Mouse (Mus musculus): Measurements from ENCODE around the gene Ccdc149. TPM values are rescaled to one million over a fixed set of nuclear protein-coding genes. Genes with fewer than 3 reads are reported as not detected.
A peak's percentile ranks its signal among the peaks of the same experiment; 100 is the strongest.

Ccdc149 gene
- polyA plus RNA-seq, 1 experiment, result 11.3 TPM

- no peak for TF ChIP-seq CTCF (IDR thresholded peaks at IDR 0.05; ENCODE audit: borderline replicate concordance, extremely low read depth, insufficient read depth, insufficient read length)
- TF ChIP-seq POLR2A (IDR thresholded peaks at IDR 0.05; ENCODE audit: borderline replicate concordance, extremely low read depth, insufficient read depth, insufficient read length, poor library complexity, severe bottlenecking), result no peak
- DNase-seq (ENCODE audit: low read depth), result no peak
These were observed 59.8 kb downstream of the Ccdc149 start for GRCm38 (mm10) chr5:52411567-52411966.

GRCm38 (mm10) chr5:52410197-52410596, 61.1 kb downstream of the Ccdc149 start:
- peak; percentile 25 for DNase-seq (ENCODE audit: low read depth)
- TF ChIP-seq CTCF (IDR thresholded peaks at IDR 0.05; ENCODE audit: borderline replicate concordance, extremely low read depth, insufficient read depth, insufficient read length), result no peak
- TF ChIP-seq POLR2A (IDR thresholded peaks at IDR 0.05; ENCODE audit: borderline replicate concordance, extremely low read depth, insufficient read depth, insufficient read length, poor library complexity, severe bottlenecking), result no peak

GRCm38 (mm10) chr5:52408668-52409315, 62.5 kb downstream of the Ccdc149 start:
- peak; percentile 62 for DNase-seq (ENCODE audit: low read depth)
- TF ChIP-seq CTCF (IDR thresholded peaks at IDR 0.05; ENCODE audit: borderline replicate concordance, extremely low read depth, insufficient read depth, insufficient read length) (no peak), POLR2A (IDR thresholded peaks at IDR 0.05; ENCODE audit: borderline replicate concordance, extremely low read depth, insufficient read depth, insufficient read length, poor library complexity, severe bottlenecking) (no peak)

GRCm38 (mm10) chr5:52404373-52404772, 66.9 kb downstream of the Ccdc149 start:
- TF ChIP-seq POLR2A (IDR thresholded peaks at IDR 0.05; ENCODE audit: borderline replicate concordance, extremely low read depth, insufficient read depth, insufficient read length, poor library complexity, severe bottlenecking) (no peak), CTCF (IDR thresholded peaks at IDR 0.05; ENCODE audit: borderline replicate concordance, extremely low read depth, insufficient read depth, insufficient read length) (no peak)
- peak; percentile 45 for DNase-seq (ENCODE audit: low read depth)

GRCm38 (mm10) chr5:52393756-52394155, 77.6 kb downstream of the Ccdc149 start:
- no peak for DNase-seq (ENCODE audit: low read depth)
- no peak for TF ChIP-seq POLR2A (IDR thresholded peaks at IDR 0.05; ENCODE audit: borderline replicate concordance, extremely low read depth, insufficient read depth, insufficient read length, poor library complexity, severe bottlenecking)
- no peak for TF ChIP-seq CTCF (IDR thresholded peaks at IDR 0.05; ENCODE audit: borderline replicate concordance, extremely low read depth, insufficient read depth, insufficient read length)

- DNase-seq (ENCODE audit: low read depth), result peak; percentile 13
- TF ChIP-seq CTCF (IDR thresholded peaks at IDR 0.05; ENCODE audit: borderline replicate concordance, extremely low read depth, insufficient read depth, insufficient read length) (no peak), POLR2A (IDR thresholded peaks at IDR 0.05; ENCODE audit: borderline replicate concordance, extremely low read depth, insufficient read depth, insufficient read length, poor library complexity, severe bottlenecking) (no peak)
These were observed 79.8 kb downstream of the Ccdc149 start for GRCm38 (mm10) chr5:52391471-52391870.

- no peak for DNase-seq (ENCODE audit: low read depth)
- TF ChIP-seq POLR2A (IDR thresholded peaks at IDR 0.05; ENCODE audit: borderline replicate concordance, extremely low read depth, insufficient read depth, insufficient read length, poor library complexity, severe bottlenecking), result no peak
- no peak for TF ChIP-seq CTCF (IDR thresholded peaks at IDR 0.05; ENCODE audit: borderline replicate concordance, extremely low read depth, insufficient read depth, insufficient read length)
These were observed 80.9 kb downstream of the Ccdc149 start for GRCm38 (mm10) chr5:52390381-52390780.

GRCm38 (mm10) chr5:52388092-52388749, 83.1 kb downstream of the Ccdc149 start:
- no peak for TF ChIP-seq CTCF (IDR thresholded peaks at IDR 0.05; ENCODE audit: borderline replicate concordance, extremely low read depth, insufficient read depth, insufficient read length)
- no peak for TF ChIP-seq POLR2A (IDR thresholded peaks at IDR 0.05; ENCODE audit: borderline replicate concordance, extremely low read depth, insufficient read depth, insufficient read length, poor library complexity, severe bottlenecking)

GRCm38 (mm10) chr5:52386016-52386415, 85.3 kb downstream of the Ccdc149 start:
- DNase-seq (ENCODE audit: low read depth), result no peak
- TF ChIP-seq CTCF (IDR thresholded peaks at IDR 0.05; ENCODE audit: borderline replicate concordance, extremely low read depth, insufficient read depth, insufficient read length) (no peak), POLR2A (IDR thresholded peaks at IDR 0.05; ENCODE audit: borderline replicate concordance, extremely low read depth, insufficient read depth, insufficient read length, poor library complexity, severe bottlenecking) (no peak)

More at GRCm38 (mm10) chr5:52388092-52388749, 83.1 kb downstream of the Ccdc149 start:
- DNase-seq (ENCODE audit: low read depth), result no peak

GRCm38 (mm10) chr5:52383748-52384147, 87.6 kb downstream of the Ccdc149 start:
- TF ChIP-seq POLR2A (IDR thresholded peaks at IDR 0.05; ENCODE audit: borderline replicate concordance, extremely low read depth, insufficient read depth, insufficient read length, poor library complexity, severe bottlenecking) (no peak), CTCF (IDR thresholded peaks at IDR 0.05; ENCODE audit: borderline replicate concordance, extremely low read depth, insufficient read depth, insufficient read length) (no peak)
- DNase-seq (ENCODE audit: low read depth), result no peak

GRCm38 (mm10) chr5:52382837-52383236, 88.5 kb downstream of the Ccdc149 start:
- TF ChIP-seq POLR2A (IDR thresholded peaks at IDR 0.05; ENCODE audit: borderline replicate concordance, extremely low read depth, insufficient read depth, insufficient read length, poor library complexity, severe bottlenecking) (no peak), CTCF (IDR thresholded peaks at IDR 0.05; ENCODE audit: borderline replicate concordance, extremely low read depth, insufficient read depth, insufficient read length) (no peak)
- no peak for DNase-seq (ENCODE audit: low read depth)

GRCm38 (mm10) chr5:52375847-52376246, 95.5 kb downstream of the Ccdc149 start:
- no peak for TF ChIP-seq CTCF (IDR thresholded peaks at IDR 0.05; ENCODE audit: borderline replicate concordance, extremely low read depth, insufficient read depth, insufficient read length)
- no peak for TF ChIP-seq POLR2A (IDR thresholded peaks at IDR 0.05; ENCODE audit: borderline replicate concordance, extremely low read depth, insufficient read depth, insufficient read length, poor library complexity, severe bottlenecking)
- DNase-seq (ENCODE audit: low read depth), result peak; percentile 55
